Mouse (Mus musculus): ENCODE data around the gene Ptprk.
A peak's percentile ranks its signal among the peaks of the same experiment; 100 is the strongest.

The Ptprk gene

GRCm38 (mm10) chr10:28299207-28299606 lies 224.6 kb downstream of the Ptprk start:
- DNase-seq (ENCODE audit: low spot score), result no peak

DNA sequence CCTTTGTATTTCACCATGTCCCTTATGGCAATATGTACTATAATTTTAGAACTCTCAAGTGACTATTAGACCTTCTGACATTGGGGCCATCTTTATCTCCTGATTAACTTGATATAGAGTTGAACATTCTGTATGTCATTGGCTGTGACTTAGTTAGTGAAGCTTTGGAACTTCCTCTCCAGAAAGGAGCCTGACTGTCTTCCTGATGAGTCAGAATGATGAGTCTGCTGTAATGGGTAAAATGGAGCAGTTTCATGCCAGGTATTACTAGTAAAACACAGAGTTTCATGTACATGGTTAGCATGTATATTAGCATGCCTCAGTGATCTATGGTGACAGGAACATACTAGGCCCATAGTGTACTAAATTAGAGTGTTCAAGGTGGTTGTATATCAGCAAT lies 229.2 kb downstream of the Ptprk start:
- no peak for DNase-seq (ENCODE audit: low spot score)

DNA sequence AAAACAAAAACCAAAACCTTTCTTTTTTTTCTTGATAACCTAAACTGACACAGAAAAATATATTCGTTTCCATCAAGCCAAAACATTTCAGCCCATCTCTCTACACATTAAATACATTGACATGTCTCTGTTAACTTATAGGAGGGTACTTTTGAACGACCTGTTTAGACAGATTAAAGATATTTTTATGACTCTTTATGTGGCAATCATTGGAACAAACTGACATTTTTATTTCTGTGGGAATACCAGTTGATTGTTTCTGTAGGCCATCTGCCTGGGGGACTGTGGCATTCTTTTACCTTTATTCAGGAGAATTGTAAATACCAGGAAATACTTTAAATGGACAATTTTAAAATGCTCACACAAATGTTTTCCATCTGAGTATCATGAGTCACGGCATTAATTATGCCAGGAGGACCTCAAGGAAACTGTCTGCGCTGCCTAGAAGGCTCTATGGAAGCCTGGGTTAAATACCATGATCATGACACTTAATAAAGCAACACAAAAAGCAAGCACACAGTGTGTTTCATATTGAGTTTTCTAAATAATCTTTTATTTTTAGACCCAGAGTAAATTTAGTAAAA lies 229.8 kb downstream of the Ptprk start:
- no peak for DNase-seq (ENCODE audit: low spot score)

DNA sequence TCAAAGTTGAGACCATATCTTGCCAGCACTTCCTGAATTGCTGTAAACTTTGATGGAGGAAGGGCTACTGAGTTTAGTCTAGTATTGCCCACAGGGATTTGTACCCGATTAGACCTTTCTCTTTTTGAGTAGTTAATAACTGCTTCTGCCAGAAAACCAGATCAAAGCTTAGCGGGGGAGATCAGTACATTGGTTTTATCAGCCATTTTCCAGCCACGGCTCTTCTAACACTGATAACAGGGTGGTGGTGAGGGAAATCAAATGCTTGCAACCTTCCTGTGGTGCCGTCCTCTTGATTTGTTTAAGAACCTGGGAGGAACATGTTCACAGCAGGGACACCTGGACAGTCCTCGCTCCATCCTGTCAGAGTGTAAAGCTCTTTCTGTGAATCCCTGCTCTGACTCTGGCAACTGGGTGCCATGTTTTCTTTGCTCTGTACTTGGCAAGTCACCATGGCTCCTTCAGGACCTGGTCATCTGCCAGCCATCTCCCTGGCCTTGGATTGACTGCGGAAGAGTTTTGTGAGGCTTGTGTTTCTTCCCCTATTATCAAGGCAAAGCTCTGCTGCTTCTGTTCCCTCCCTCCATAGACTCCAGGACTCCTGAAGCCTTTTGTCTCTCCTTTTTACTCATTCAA lies 231.9 kb downstream of the Ptprk start:
- DNase-seq (ENCODE audit: low spot score), result no peak

- DNase-seq (ENCODE audit: low spot score), result no peak
Observed at GRCm38 (mm10) chr10:28311369-28311768, 236.7 kb downstream of the Ptprk start.

DNA sequence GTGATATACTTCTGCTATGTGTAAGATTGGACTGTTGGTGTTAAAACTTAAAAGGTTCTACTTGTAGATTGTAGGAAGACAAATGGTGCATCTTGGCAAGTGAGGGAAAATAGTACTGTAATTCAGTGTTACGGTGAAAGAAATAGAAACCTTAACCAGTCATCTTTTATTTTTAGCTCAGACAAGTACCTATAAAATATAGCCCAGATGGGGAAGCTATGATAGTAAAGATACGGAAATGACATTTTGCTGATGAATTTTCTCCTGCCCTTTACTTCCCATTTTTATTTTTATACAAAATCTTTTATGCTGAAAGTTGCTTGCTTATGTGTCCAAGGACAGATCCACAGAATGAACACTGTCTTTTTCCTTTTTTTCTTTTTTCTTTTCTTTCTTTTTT lies 248.4 kb downstream of the Ptprk start:
- DNase-seq (ENCODE audit: low spot score), result no peak

DNA sequence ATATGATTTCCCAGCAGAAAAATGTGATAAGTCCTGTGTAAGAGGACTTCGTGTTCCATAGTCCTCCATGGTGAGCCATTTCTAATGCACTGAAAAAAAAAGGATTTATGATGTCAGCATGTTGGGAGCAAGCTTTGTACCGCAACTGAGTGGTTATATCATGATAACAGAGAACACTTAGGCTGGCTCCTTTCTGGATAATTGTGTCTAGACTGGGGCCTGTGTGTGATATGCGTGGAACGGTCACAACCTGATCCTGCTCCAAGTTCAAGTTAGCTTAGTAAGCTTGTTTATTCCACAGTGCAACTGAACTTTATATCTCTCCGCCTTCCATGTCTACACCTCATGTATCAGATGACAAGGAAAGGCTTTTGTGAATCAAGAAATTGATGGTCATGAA lies 260.6 kb downstream of the Ptprk start:
- DNase-seq (ENCODE audit: low spot score), result no peak

DNA sequence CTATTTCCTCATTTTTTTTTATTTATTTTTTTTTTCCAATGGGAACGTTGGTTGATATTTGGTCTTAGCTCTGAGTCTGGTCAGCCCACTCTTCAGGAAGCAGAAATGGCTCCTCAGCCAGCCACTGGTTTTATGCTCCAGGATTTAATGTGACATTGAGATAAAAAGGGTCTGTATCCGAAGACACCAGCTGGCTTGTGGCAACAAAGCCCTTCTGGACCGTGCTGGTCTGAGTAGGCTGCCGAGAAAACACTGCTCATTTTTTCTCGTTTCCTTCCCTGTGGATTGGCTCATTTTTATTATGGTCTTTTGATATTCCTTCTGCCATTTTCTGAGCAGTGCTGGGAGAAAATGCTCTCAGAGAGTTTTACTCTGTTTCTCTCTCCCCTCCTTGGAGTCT lies 263.9 kb downstream of the Ptprk start:
- DNase-seq (ENCODE audit: low spot score), result no peak

DNA sequence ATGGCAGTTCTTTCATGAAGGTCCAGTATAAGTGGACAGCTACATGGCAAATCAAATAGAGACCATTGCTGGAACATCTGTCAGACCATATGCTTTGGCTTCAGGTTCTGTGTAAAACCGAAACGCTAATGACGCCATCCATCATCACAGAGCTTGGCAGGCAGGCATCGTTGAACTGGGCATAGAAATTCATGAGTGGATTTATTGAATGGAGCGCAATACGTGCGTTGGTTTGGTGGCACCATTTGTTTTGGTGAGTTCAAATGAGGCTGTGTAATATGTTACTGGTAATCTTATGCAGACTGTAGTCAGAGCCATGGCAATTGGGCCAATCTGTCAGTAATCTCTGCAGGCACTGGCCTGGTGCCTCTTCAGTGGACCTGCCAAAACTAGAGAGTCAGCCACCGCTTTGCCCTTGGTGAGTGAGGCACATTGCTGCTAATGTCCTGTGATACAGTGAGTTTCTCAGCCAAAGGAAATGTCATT lies 270.6 kb downstream of the Ptprk start:
- DNase-seq (ENCODE audit: low spot score), result no peak

GRCm38 (mm10) chr10:28365291-28365690 lies 290.7 kb downstream of the Ptprk start:
- no peak for DNase-seq (ENCODE audit: low spot score)

GRCm38 (mm10) chr10:28366065-28366677 lies 291.6 kb downstream of the Ptprk start:
- DNase-seq (ENCODE audit: low spot score), result no peak

- peak; percentile 5 for DNase-seq (ENCODE audit: low spot score)
Observed at GRCm38 (mm10) chr10:28369808-28370207, 295.2 kb downstream of the Ptprk start.

GRCm38 (mm10) chr10:28374874-28375273 lies 300.3 kb downstream of the Ptprk start:
- no peak for DNase-seq (ENCODE audit: low spot score)

DNA sequence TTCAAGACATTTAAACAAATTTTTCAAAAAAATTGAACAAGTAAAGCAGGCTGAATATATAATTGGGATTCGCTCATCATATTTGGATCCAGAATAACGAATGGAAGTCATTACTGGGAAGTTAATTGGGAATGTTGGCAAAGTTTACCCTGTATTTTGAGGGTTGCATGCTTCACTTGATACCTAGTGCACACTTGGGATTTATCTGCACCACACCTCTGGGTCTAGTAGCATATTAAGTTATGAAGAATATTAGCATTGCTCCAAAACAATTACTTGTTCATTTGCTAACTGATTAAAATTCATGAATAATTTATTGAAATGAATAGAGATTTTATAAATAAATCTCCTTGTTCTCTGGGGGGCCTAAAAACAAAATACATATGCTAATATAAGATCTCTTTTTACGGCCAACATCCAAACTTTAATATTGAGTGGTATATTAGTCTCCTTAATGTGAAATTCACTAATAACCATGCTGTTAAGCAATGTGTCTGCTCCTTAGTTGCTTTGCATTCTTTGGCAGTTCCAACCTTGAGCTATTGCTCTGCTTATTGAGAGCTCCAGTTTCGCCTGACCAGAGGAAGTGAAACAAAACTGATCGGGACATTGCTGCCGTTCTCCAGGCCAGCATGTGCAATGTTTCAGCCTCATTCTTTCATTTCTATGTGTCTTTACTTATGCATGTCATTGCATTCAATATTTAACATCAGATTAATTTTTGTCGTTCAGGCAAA lies 305.3 kb downstream of the Ptprk start:
- no peak for DNase-seq (ENCODE audit: low spot score)

- DNase-seq (ENCODE audit: low spot score), result no peak
Observed at GRCm38 (mm10) chr10:28387563-28388222, 313.1 kb downstream of the Ptprk start.

GRCm38 (mm10) chr10:28391168-28391567 lies 316.5 kb downstream of the Ptprk start:
- DNase-seq (ENCODE audit: low spot score), result no peak

- no peak for DNase-seq (ENCODE audit: low spot score)
Observed at GRCm38 (mm10) chr10:28395610-28396519, 321.2 kb downstream of the Ptprk start.

- no peak for DNase-seq (ENCODE audit: low spot score)
Observed at GRCm38 (mm10) chr10:28396520-28396915, 321.9 kb downstream of the Ptprk start.

DNA sequence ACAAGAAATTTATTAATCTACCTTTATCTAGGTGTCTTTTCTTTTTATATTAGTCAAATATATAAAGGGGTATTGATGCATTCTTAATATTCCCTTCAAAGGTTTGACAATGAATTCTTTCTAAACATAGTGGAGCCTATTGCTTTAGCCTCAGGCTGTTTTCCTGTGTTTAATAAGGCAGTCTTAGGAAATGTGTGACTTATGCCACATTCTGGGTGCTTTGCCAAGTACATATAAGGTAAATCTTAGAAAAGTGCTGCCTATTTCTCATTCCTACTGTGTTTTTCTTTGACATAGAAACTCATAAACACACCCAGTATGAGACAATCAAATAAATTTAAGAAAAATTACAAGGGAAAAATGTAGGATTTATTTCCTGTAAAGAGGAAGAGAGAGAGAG lies 327.2 kb downstream of the Ptprk start:
- no peak for DNase-seq (ENCODE audit: low spot score)

GRCm38 (mm10) chr10:28408980-28409379 lies 334.4 kb downstream of the Ptprk start:
- no peak for DNase-seq (ENCODE audit: low spot score)

DNA sequence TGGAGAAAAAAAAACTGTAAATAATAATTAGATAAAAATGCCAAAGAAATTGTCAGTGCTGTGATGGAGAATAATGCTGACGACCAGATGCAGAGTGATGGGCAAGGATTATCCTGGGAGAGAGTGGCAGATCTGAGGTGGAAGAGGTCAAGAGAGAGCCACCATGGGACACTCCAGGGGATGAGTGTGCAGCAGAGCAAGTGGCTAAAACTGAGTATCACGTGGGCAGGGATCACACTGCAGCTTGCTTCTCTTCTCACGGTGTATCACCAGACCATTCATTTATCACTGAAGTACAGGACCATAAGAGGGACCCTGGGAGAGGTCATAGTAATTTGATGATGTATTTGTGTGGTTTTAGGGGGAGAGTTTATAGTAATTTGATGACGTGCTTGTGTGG lies 340.2 kb downstream of the Ptprk start:
- no peak for DNase-seq (ENCODE audit: low spot score)
